Mouse (Mus musculus) urinary bladder, adult 2 months (tissue): ENCODE measurements at regions not wholly inside any gene's neighbourhood (a gene's known extent, or its start where the extent isn't known, plus 50 kb on each side); places are given as distances from the start of the nearest gene placed in this dataset.

Source experiments
- DNase-seq: peaks from one replicate; pipeline ENCODE4 v3.0.0; 2022; ENCODE audit warnings: low spot score

DNA sequence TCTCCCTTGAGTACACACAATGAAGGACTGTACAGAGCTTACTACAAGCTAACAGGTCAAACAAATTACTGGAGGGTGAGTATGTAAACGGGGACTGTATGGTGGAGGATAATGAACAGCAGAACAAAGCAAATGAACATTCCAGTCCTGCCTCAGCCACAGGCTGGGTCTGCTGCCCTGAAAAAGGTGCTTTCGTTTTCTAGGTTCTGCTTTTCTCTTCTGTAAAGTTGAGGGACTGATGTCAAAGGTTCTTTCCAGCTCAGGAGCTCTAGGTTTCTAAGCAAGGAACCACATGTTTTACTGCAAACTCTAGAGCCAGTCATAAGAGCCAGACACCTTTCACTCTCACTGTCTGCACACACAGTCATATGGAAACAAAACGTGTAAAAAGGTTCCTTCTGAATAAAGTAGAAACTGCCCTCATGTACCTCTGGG, 106.1 kb upstream of the Ahr start:
- no peak for DNase-seq

DNA sequence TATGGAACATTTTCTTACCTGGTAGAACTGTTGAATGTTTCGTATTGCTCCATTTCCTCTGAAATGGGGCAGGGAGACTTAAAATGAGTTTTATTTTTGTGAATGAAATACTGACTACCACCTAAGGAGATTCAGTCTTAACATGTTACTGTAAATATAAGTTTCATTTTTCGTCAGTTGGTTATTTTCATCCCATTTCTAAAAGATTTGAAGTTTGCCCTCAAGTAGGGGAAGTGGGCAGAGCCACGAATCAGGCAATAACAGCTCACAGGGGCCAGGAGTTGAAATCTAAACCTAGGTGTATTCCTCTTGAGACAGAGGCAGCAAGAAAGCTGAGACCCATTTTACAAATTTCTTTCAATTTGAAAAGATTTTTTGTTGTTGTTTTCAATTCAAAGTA, 88.6 kb upstream of the Ahr start:
- DNase-seq: no peak

DNA sequence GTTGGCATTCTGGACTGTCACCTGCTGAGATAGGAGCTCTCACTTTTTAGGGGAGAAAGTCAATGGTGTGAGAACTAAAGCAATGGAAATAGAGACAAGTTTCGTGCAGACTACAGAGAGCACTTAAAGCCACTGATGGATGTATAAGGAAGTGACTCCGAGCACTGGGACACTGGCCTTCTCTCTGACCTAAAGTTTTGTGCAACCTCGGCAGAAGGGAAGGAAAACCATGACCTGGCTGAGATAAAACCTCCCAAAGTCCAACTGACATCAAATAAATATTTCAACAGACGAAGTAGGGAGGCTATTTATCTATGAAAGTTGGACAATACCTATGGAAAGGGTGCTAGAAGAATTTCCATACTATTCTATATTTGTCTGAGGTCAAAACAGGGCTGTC, 80.0 kb upstream of the Ahr start:
- DNase-seq: no peak

DNA sequence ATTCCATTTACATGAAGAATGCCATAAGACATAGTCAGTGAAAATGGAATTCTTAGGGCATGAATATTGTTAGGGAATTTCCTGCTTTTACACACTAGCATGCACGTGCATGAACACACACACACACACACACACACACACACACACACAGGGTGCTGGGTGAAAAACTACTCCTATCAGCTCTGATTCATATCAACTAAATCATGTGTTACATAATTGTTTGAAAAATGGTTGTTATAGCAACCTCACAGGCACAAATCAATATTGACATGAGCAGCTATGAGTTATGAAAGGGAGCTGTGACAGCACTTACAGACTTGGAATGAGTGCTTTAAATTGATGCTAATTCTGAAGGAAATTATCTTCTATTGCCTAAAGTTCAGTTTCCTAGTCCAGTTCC, 72.8 kb upstream of the Ahr start:
- no peak for DNase-seq

DNA sequence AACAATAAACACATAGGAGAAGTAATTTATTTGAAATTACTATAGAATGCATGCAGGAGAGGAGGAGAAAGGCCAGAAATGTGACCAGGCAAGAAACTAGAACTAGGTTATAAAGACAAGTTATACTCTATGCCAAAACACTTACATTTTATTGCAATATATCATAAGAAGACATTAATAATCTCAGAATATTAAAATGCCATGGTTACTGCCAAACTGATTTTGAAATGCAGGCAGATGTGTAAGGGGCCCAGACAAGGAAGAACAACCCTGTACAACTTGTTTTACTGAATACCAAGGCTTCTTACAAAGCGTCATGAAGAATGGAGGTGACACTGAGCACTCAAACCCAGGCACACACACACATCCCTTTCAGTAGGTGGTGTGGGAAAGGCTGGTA, 68.9 kb upstream of the Ahr start:
- DNase-seq: no peak

DNA sequence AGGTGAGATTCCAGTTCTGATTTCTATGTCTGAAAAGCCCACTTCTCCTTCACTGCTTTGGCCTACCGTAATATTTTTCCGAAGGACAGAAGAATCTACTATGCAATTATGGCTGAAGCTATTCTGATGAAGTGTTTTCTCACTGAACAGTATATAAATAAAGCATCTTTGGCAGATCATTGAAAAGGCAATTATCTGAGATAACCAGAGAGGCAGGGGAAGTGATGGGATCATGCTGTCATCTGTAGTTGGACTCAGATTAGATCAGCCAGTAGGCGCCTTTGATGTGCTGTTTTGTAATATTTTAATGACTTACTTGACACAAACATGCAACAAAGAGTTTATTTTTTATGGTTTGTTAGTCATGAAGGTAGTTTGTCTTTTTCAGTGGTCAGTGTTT, 67.8 kb upstream of the Ahr start:
- DNase-seq: no peak

DNA sequence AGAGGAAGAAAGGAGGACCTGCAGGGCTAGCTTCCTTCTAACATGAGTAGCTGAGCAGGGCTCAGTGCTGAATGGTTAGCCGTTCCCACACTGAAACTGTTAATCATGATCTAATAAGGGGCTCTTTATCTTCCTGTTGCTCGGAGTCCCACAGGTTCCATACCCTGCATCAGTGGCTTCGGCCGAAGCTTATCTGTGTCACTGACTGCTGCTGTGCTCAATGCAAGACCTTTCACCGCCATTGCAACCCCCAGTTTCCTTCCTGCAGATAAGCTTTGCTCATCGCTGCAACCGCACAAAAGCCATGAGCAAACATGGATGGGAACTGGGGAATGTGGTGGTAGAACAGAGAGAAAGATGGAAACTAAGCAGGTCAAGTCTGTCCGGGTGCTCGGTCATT, 63.5 kb upstream of the Ahr start:
- no peak for DNase-seq

DNA sequence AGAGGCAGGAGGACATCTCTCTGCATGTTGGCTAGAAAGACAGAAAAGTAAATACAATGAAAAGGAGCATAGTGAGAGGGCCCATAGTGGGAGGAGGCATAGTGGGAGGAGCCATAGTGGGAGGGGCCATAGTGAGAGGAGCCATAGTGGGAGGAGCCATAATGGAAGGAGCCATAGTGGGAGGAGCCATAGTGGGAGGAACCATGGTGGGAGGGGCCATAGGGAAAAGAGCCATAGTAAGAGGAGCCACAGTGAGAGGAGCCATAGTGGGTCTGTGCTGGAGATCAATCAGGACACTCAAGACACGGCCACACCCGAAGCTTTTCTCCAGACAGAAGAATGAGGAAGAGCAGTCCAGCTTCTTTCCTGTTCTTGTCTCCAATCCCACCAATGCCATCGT, 58.0 kb upstream of the Ahr start:
- no peak for DNase-seq
